Mouse (Mus musculus): ENCODE measurements around the gene Birc3.

GRCm38 (mm10) chr9:7822758-7823157 lies 50.2 kb downstream of the Birc3 start:
- peak; percentile 42 for TF ChIP-seq CTCF (IDR thresholded peaks at IDR 0.05; ENCODE audit: low read depth)
- no peak for TF ChIP-seq EP300 (IDR thresholded peaks at IDR 0.05; ENCODE audit: low read depth)

Measured in liver, postnatal 0 days (tissue).